Mouse (Mus musculus) urinary bladder, postnatal 4 days (tissue): ENCODE measurements at regions not wholly inside any gene's neighbourhood (a gene's known extent, or its start where the extent isn't known, plus 50 kb on each side); places are given as distances from the start of the nearest gene placed in this dataset.

Experiments used
- DNase-seq, 2 experiments: peaks; one replicate each; pipeline ENCODE4 v3.0.0; 2021 to 2022; ENCODE audit warnings: low spot score in 2 of 2

GRCm38 (mm10) chr13:39950203-39950602 is 411.0 kb downstream of the Ofcc1 start:
- DNase-seq, result no peak

- DNase-seq, result no peak
Measured at GRCm38 (mm10) chr13:39935216-39935615, 426.0 kb downstream of the Ofcc1 start.

GRCm38 (mm10) chr13:39931487-39931886 is 429.8 kb downstream of the Ofcc1 start:
- no peak for DNase-seq

GRCm38 (mm10) chr13:39928573-39928972 is 432.7 kb downstream of the Ofcc1 start:
- DNase-seq, result no peak

GRCm38 (mm10) chr13:39924366-39924765 is 436.9 kb downstream of the Ofcc1 start:
- no peak for DNase-seq

- no peak for DNase-seq
Measured at GRCm38 (mm10) chr13:39923113-39923512, 438.1 kb downstream of the Ofcc1 start.

- no peak for DNase-seq
Measured at GRCm38 (mm10) chr13:39907720-39908119, 453.5 kb downstream of the Ofcc1 start.

- no peak for DNase-seq
Measured at GRCm38 (mm10) chr13:39904264-39904663, 457.0 kb downstream of the Ofcc1 start.

GRCm38 (mm10) chr13:39903319-39903718 is 457.9 kb downstream of the Ofcc1 start:
- no peak for DNase-seq

GRCm38 (mm10) chr13:39899332-39899731 is 461.9 kb downstream of the Ofcc1 start:
- DNase-seq, result no peak

- DNase-seq, result no peak
Measured at GRCm38 (mm10) chr13:39898412-39898979, 462.8 kb downstream of the Ofcc1 start.

- no peak for DNase-seq
Measured at GRCm38 (mm10) chr13:39894159-39894558, 467.1 kb downstream of the Ofcc1 start.

GRCm38 (mm10) chr13:39881066-39881465 is 480.2 kb downstream of the Ofcc1 start:
- DNase-seq, result no peak

- DNase-seq, result no peak
Measured at GRCm38 (mm10) chr13:39880136-39880535, 481.1 kb downstream of the Ofcc1 start.

GRCm38 (mm10) chr13:39877361-39878141 is 483.7 kb downstream of the Ofcc1 start:
- DNase-seq, result no peak

- no peak for DNase-seq
Measured at GRCm38 (mm10) chr13:39852257-39852800, 508.9 kb downstream of the Ofcc1 start.

GRCm38 (mm10) chr13:39849391-39849790 is 511.9 kb downstream of the Ofcc1 start:
- DNase-seq, result no peak

- no peak for DNase-seq
Measured at GRCm38 (mm10) chr13:39836053-39836584, 525.1 kb downstream of the Ofcc1 start.

- no peak for DNase-seq
Measured at GRCm38 (mm10) chr13:39835302-39835701, 525.9 kb downstream of the Ofcc1 start.

GRCm38 (mm10) chr13:39834521-39835245 is 526.6 kb downstream of the Ofcc1 start:
- DNase-seq, result no peak

GRCm38 (mm10) chr13:39823965-39824555 is 537.2 kb downstream of the Ofcc1 start:
- peak in 1 of 2 experiments; percentile 17 for DNase-seq
